Mouse (Mus musculus): ENCODE data around the gene Wdr38.
"Not testable (repeated sequence)": the region's sequence is repeated elsewhere in the genome, so short reads cannot be mapped to it uniquely, and the experiment has no call there.

Wdr38 gene

DNA sequence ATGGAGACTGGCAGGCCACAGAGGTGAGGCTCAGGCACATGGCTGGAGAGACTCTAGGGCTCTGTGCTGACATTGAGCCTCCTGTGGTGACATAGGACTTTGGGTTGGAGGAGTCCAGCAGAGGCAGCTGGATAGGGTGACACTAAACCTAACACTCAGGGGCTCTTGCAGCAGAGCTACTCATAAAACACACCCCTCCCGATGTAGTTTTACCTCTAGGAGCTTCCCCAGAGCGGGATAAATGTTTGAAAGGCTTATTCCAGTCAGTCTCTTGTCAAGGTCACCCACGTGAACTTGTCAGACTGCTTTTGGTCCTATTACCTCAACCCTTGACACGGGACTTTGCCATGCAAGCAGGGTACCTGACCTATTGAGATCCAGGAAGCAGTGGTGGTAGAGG, 2.1 kb downstream of the Wdr38 start:
- no peak for DNase-seq

DNA sequence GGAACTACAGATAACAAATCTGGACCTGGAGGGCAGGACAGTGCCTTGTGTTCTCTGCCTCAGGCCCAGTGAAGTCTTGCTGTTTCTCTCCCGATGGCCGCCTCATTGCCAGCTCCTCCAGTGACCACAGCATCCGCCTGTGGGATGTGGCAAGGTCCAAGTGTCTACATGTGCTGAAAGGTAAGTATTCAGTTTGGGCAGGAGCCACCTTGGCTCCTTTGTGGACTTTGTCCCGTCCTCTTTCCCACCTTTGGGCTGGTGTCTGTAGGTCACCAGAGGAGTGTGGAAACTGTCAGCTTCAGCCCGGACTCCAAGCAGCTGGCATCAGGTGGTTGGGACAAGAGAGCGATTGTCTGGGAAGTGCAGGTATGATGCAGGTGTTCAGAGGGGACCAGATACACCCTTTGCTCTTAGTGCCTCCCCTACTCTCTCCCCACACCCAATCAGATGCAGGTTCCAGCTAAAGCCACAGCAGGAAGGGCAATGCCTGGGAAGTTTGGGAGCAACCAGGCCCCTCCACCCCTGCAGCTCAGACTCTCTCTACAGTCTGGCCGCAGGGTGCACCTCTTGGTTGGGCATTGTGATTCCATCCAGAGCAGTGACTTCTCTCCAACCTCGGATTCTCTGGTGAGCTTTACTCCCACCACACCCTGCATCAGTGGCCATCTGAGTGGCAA, 2.8 kb downstream of the Wdr38 start:
- DNase-seq: no peak

DNA sequence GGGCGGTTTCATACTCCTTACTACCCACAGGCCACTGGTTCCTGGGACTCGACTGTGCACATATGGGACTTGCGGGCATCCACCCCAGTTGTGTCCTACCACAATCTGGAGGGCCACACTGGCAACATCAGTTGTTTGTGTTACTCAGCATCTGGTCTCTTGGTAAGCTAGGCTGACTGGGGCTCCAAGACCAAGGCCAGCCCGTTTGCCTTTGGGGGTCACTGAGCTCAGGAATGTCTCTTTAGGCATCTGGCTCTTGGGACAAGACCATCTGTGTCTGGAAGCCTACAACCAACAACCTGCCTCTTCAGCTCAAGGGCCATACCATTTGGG, 3.3 kb downstream of the Wdr38 start:
- DNase-seq: no peak

DNA sequence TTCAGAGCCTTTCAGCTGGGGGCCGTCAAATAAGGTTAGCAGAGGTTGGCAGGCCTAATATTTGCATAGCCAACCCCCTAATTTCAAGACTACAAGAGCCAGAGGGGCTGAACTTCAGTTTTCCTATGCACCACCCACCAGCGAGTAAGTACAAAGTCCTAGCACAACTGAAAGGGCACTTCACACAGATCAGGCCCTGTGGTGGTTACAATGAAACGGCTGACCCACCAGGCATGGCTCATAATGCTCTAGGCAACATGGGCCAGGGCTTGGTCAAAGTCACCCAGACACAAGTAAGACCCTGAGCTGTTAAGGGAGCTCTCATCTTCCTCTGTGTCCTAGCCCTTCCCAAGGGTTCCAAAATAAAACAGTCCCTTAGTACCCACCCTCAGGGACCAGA, 4.6 kb downstream of the Wdr38 start:
- DNase-seq: no peak

DNA sequence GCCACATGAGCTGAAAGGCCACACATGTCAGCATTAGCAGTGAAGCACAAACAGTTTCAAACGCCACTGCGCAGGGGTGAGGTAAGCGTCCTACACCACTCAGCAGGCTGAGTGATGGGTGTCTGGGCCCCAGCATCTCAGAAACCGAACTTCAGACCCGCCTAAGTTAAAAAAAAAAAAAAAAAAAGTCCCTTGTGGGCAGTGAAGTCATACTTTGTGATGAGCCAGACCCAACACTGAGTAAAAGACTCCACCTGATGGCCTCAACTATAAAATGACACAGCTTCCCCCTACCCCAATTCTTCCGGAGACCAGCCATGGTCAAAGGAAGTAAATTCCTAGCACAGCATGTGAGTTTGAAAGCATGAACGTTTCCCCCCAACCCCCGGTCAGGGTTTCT, 5.8 kb downstream of the Wdr38 start:
- no peak for DNase-seq

DNA sequence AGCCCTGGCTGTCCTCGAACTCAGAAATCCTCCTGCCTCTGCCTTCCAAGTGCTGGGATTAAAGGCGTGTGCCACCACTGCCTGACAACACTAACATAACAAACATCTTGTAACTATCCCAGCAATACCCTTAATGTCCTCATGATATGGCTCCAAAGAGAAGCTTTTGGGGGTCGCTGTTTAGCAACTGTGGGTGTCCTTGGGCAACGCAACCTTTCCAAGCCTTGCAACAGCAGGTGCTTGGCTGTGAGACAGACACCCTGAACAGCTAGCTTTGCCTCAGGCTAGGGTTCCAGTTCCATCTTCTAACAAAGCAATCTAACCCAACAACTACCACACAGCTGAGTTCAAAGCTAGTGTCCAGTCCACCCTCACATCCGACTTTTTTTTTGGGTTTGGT, 6.2 kb downstream of the Wdr38 start:
- DNase-seq: no peak

DNA sequence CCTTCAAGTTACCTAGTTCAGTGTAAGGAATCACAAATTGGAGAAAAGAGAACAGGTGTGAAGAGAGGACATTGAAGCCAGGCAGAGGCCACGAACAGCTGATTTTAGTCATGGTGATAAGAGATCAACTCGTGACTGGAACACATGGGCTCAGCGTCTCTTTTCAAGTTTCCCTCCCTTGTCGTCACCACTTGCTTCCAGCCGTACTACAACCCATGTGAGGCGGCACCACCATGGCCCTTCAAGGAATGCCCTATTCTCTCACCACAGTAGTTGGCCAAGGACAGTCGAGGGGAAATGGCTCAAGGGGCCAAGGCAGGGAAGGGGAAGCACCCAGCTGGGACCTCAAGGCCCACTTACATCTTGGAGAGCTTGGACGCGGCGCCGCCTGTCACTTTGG, 7.1 kb downstream of the Wdr38 start:
- DNase-seq: peak; percentile 21 to 27

DNA sequence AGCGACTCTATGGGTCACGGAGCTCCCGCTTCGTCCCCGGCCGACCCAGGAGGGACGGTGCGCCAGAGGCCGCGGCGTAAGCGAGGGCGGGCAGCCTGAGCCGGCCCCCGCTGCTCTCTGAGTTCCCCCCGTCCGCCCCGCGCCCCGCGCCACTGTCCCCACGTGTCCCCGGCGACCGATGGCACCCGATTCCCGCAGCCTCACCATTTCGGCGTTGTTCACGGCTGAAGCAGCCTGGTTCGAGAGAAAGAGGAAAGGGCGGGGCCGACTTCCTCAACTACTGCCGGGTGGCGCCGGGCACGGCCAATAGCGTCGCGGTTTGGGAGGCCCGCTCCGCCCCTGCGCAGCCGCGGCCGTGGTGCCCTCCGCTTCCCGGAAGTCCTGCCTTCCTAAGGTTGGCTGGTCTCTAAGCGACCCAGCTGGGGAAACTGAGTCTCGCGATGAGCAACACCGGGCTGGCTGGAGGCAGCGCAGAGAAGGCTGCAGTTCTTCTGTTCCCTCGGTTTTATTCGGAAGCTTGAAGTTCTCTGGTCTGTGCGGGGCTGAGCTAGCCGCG, 7.7 kb downstream of the Wdr38 start, which contains the start of gene Arpc5l:
Gene Arpc5l (plus strand): TSS at position 469 of the 556 bp plus-strand sequence.
- DNase-seq: peak; percentile 89 to 92

DNA sequence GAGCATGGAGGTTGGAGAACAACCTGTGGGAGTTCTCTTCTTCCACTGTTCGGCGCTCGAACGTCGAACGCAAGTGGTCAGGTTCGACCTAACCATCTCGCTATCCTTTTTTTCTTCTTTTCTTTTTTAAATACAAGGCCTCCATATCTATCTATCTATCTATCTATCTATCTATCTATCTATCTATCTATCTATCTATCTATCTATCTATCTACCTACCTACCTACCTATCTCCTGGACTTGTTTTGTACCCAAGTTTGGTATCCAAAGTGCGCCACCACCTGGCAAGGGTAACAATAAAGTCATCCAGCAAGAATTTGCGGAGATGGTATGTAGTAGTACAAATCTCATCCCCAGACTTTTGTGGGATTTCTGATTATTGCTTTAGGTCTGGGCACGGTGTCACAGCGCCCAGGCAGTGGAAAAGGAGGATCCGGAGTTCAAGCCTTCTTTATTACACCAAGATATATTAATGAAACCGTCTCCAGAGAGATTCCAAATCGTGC, 8.4 kb downstream of the Wdr38 start, which contains the start of gene Rpl35:
Gene Rpl35 (minus strand): TSS at position 51 of the 506 bp plus-strand sequence.
- DNase-seq: peak; percentile 57 to 68

DNA sequence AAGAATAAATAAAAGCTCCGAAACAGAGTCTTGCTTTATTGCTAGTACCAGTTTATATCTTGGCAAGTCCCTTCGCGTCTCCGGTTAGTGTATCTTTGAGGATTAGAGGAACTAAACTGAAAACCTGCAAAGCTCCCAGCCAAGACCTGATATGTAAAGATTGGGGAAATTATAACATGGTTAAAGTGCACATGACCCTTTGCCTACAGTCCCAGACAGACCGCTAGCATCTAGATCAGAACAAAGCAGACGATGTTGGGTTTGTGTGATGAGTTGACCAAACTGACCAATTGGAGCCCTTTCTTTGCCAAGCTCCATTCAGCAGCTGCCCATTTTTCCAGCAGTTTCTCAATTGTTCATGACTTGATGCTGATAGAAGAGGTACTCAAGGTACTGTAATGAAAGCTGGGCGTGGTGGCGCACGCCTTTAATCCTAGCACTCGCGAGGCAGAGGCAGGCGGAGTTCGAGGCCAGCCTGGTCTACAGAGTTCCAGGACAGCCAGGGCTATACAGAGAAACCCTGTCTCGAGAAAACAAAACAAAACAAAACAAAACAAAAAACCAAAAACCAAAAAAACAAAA, 9.0 kb downstream of the Wdr38 start:
- DNase-seq: no peak

DNA sequence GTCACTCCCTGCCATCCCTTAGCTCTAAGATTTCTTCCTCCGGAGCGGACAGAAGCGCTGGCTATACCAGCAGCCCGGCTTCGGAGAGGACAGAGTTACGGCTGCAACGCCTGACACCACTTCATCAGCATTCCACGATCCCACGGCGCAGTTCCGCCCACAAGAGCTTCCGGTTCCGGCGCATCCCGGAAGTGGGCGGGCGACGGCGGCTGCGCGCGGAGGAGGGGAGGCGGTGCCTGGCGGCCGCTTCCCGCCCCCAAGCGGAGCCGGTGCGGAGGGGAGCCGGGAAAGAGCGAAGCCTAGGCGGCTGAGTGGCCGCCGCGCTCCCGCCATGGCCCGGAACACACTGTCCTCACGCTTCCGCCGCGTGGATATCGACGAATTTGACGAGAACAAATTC, 10.6 kb downstream of the Wdr38 start:
- DNase-seq: peak; percentile 94

DNA sequence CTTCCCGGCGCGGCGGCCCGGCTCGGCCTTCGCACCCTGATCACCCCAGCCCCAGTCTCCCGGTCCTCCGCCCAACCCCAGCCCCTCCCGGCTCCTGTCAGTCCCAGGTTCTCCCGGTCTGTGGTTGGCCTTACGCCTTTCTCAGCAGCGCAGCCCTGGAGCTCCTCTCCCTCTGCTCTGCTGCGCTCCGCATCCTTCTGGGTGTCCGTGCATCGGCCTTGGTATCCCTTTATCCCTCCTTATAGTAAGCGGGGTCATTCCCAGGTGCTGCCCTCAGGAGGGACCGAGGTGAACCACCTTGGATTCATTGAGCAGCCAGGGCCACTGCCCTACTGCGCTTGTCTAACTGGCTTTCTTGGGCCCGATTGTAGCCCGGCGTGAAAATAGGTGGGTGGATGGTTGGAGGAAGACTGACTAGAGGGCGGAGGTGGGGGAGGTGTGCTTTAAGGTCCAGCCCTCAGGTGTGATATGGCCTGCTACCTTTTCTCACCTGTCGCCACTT, 11.1 kb downstream of the Wdr38 start:
- no peak for DNase-seq

DNA sequence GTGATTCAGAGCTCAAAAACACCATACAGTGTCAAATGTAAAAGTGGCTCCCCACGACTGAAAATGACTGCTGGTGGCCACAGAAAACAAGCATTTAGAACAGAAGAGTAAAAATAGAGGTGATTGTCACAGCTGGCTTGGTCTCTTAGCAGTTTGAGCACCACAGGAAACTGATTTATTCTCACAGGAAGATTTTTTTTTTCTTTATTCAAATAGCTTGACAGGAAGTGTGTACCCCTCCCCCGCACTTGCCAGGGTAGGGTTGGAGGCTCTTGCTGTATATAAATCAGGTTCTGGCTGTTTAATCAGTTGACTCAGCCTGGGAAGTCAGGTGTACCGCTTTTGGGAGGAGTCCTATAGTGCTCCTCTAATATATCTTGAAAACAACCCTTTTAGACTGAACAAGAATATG, 11.7 kb downstream of the Wdr38 start:
- peak; percentile 71 to 82 for DNase-seq

DNA sequence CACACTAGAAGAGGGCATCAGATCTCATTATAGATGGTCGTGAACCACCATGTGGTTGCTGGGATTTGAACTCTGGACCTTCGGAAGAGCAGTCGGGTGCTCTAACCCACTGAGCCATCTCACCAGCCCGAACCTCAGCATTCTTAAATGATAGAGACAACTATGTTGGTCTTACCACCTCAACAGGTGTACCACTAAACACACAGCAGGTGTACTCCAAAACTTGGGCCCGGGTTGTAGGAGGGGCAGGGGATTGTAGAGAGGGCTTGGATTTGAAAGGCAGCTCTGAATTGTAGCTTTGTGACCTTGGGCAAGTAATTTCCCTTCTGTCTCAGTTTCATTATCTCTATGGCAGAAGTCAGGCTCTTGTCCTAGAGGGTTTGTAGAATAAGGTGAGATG, 12.9 kb downstream of the Wdr38 start:
- not testable (repeated sequence) for DNase-seq

DNA sequence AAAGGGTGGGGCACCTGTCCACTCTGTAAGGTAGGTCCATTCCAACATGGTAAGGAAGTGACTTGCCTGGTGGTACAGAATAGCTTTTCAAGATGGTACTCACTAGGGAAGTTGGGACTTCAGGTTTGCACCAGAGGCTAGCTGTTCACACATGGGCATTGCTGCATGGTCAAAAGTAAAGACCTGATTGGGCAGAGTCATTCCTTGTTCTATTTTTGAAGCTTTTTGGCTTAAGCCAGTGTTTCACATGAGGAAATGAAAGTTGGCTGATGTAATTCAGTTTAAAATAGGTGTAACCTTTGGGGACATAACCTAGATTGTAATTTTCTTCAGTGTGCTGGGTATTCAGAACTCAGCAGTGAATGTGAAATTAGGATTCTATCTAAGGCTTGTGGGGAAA, 14.0 kb downstream of the Wdr38 start:
- no peak for DNase-seq

DNA sequence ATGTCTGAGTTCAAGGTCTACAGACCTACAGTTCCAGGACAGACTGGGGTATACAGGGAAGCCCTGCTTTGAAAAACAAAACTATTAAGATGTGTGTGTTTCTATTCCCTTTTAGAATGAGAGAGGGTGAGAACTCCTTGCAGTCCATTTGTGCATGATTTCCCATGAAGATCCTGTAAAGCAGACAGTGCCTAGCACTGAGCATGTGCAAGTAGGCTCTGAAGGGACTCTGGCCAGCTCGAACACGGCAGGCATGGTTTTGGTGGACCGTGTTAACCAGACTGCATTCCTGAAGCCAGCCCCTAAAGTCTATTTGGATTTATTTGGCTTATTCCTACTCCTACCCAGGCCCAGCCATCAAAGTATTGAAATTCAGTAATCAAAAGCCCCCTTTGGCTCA, 14.7 kb downstream of the Wdr38 start:
- DNase-seq: no peak

DNA sequence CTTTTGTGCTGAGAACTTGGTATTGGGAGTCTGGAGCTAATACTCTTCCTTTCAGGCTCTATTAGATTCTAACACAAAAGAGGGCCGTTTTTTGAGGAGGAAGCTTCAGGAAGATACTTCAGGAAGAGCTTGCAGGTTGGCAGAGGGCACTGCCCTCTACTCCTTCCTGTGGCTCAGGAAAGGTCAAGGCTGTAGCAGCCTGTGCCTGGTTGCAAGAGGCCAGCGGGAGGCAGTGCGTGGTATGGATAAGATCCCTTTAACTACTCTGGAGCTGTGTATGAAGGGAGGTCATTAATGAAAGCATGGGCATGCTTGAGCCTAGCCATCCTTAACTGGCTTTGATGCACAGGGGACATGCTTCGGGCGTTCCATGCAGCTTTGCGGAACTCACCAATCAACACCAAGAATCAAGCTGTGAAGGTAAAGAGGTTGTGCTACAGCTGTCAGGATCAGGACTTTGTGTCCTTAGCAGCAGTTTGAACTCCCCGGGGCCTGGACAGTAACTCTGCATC, 15.5 kb downstream of the Wdr38 start:
- no peak for DNase-seq

DNA sequence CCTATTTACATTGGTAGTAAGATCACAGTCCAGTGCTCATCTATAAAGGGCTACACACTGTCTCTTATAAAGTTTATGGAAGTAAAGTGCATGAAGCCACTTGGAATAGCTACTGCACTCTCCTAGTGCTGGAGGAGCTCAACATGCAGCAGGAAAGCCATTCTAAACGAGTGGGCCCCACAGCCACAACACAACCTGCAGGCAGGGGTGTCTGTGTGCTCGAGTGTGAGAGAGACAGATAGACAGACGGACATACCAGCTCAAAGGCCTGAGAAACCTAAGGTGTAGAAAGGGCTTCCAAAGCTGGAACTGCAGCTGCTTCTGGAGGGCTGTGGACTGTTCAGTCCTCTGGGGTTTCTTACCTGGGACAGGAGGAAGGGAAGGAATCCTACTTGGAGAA, 19.3 kb downstream of the Wdr38 start:
- DNase-seq: no peak

DNA sequence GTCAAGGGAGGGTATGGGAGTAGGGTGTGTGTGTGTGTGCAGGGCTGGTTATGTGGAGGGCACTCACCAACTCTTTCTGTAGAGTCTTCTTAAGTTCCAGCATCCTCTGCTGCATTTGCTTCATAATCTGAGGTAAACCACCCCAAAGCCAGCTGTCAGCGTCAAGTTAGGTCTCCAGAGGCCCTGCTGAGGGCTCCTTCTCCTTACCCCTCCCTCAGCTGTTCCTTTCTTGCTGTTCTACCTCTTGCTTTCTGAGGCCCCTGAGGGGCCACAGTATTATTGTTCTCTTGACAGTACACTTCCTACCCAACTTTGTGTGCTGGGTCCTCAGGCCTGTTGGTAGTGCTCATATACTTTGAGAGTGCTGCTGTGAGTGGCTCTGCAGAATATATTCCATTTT, 22.7 kb downstream of the Wdr38 start:
- no peak for DNase-seq

DNA sequence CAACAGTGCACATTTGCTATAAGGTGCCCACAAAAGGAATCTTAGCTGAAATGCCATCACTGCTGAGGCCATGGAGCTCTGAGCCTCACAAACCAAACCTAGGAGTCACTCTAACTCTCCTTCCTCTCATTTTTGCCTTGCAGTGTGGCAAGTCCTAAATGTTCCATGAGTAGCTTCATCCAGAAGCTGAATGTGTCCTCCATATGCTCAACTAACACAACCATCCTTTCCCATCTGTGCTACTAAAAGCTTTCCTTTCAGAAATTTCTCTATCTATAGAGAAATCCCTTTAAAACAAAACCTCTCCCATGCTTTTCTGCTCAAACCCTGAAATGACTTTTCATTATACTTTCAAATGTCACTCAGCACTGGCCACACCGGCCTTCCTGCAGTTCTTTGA, 34.3 kb downstream of the Wdr38 start:
- DNase-seq: no peak

DNA sequence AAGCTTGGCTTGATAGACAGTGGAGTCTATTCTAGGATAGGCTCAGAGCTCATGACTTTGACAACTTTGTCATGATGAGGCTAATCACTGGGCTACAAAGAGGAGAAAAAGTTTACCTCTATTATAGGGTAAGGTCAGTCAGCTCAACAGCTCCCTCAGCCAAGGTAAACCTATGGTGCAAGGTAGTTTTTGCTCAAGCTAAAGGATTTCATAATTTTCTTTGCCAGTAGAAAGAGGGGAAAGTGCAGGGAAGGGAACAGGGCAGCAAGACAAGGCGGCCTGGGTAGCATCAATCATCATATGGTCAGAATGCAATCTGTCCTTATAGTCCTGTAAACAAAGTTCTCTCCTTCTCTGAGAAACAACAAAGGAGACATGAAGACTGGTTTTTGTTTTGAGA, 42.9 kb downstream of the Wdr38 start:
- no peak for DNase-seq

DNA sequence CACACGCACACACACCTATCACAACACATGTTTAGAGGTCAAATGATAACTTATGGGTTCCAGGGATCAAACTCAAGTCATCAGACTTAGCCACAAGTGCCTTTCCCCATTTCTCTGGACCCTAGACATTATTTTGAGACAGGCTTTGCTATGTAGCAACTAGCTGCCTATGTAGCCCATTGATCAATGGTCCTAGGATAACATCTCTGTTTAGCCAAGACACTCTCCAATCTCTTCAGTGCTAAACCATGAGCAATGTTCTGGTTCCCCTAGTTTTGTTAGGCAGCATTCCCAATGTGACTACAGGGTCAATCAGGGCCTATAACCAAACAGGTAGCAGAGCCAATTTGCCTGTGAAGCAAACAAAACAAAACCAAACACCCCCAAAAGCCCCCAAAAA, 51.2 kb downstream of the Wdr38 start:
- no peak for DNase-seq

All from thymus, postnatal 36 days (tissue).